Mouse (Mus musculus) limb, embryonic 11.5 days (tissue): Measurements from ENCODE around the gene Cpsf4l. TPM values are rescaled to one million over a fixed set of nuclear protein-coding genes. Genes with fewer than 3 reads are reported as not detected.
"Not testable (repeated sequence)": the region's sequence is repeated elsewhere in the genome, so short reads cannot be mapped to it uniquely, and the experiment has no call there.

Source experiments
- ATAC-seq: fragments of 200-750 bp; cut with Nextera tagmentation; 2 replicates; pipeline ENCODE4 v1.8.0; 2017; ENCODE audit warnings: low read depth; ENCODE audit not compliant: insufficient number of reproducible peaks, low FRiP score, low TSS enrichment
- DNase-seq: peaks from one replicate; pipeline ENCODE4 v3.0.0-alpha.2; 2015; ENCODE audit warnings: low spot score
- H3K27ac ChIP-seq: fragments of 300-500 bp; sonication (generic); replicated peaks from 2 replicates; pipeline ENCODE4 v1.5.1; 2014; ENCODE audit warnings: low read depth, mild to moderate bottlenecking, low read length
- H3K27me3 ChIP-seq: fragments of 300-500 bp; sonication (generic); 2 replicates; pipeline ENCODE4 v1.6.1; 2014; ENCODE audit warnings: mild to moderate bottlenecking, low read length, mixed read lengths; ENCODE audit not compliant: control insufficient read depth, insufficient read depth
- H3K36me3 ChIP-seq: fragments of 300-500 bp; sonication (generic); 2 replicates; pipeline ENCODE4 v1.6.1; 2014; ENCODE audit warnings: mild to moderate bottlenecking, low read length, moderate library complexity, mixed read lengths; ENCODE audit not compliant: control insufficient read depth, insufficient read depth
- H3K4me1 ChIP-seq: fragments of 300-500 bp; sonication (generic); 2 replicates; pipeline ENCODE4 v1.6.1; 2014; ENCODE audit warnings: low read length, mixed read lengths; ENCODE audit not compliant: control insufficient read depth, insufficient read depth
- H3K4me2 ChIP-seq: fragments of 300-500 bp; sonication (generic); 2 replicates; pipeline ENCODE4 v1.6.1; 2014; ENCODE audit warnings: low read depth, mild to moderate bottlenecking, moderate library complexity; ENCODE audit not compliant: severe bottlenecking
- H3K4me3 ChIP-seq: fragments of 300-500 bp; sonication (generic); 2 replicates; pipeline ENCODE4 v1.5.1; 2014; ENCODE audit warnings: low read depth, low read length
- H3K9ac ChIP-seq: fragments of 300-500 bp; sonication (generic); 2 replicates; pipeline ENCODE4 v1.6.1; 2014; ENCODE audit warnings: mild to moderate bottlenecking, low read length
- H3K9me3 ChIP-seq: fragments of 300-500 bp; sonication (generic); 2 replicates; pipeline ENCODE4 v1.6.1; 2016; ENCODE audit warnings: low read length; ENCODE audit not compliant: control insufficient read depth
- WGBS: fragments of 180-500 bp; shearing (Covaris S2); extraction: QIAGEN DNeasy Blood & Tissue Kit; methylation state at CpG from one replicate; pipeline ENCODE4 v1.1.7; 2014; 5-methylcytosine and 5-hydroxymethylcytosine counted together
- polyA plus RNA-seq: library from polyadenylated mRNA; unstranded; fragments of >200 nt; fragmentation: Nextera tagmentation; extraction: Ambion mirVana; gene quantifications from 2 replicates; pipeline ENCODE4 v1.2.1, GENCODE M21; 2014

Cpsf4l gene
- polyA plus RNA-seq, 1 experiment from 2014 or later: 0.51 TPM

DNA sequence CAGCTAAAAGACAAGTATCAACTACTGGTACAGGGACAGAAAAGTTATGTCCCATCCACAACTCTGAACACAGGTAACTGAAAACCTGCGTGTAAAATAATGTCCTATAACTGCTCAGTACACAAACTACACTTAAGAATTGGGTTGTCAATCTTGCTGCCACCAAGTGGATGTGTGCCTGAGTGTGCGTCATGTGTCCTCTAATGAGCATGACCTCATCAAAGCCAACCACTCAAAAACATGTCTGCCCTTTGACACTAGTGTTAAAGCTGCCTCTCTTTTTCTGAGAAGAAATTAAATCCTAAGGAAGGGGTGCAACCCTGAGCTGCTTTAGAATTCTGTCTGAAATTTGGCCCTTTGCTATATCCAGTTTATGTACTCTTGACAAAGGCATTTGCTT, 45.5 kb downstream of the Cpsf4l start:
- ATAC-seq: no peak

DNA sequence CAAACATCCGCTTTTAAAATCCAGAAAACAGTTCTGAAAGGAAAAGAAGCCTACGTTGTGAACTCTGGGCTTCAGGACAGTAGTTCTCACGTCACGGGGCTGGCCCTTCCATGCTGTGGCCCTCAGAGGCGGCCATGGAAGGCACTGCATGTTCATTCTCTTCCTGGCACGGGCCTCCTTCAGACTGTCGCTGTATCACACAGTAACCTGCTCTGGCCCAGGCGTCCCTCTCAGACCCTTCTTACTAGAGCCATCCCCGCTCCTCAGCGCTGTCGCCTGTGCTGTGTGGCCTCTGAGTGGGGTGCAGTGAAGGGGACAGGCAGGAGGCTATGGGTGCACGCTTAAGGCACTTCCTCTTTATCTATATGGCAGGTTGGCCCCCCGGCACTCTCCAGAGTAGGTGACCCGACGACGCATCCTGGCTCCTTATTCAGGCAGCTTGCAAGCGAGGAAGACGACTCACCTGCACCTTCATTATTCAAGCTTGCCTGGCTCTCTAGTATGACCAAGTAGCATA, 47.9 kb downstream of the Cpsf4l start:
- 93% methylated on average over 18 of the region's 18 CpGs for WGBS
- Histone ChIP-seq H3K9me3 (no peaks in the 10 kb centered on the region), H3K27me3 (no peaks in the 10 kb centered on the region), H3K4me3 (no peak overlapping the region), H3K27ac (no peak overlapping the region), H3K4me1 (no peaks in the 10 kb centered on the region), H3K9ac (no peak overlapping the region), H3K36me3 (peaks cover 26% of the 10 kb centered on the region), H3K4me2 (no peak overlapping the region)
- no peak for DNase-seq
- ATAC-seq: no peak

More for the DNA sequence above, 45.5 kb downstream of the Cpsf4l start:
- H3K4me2 ChIP-seq: no peak overlapping the region
- 86% methylated on average over 2 of the region's 2 CpGs for WGBS
- H3K27me3 ChIP-seq: no peaks in the 10 kb centered on the region
- no peaks in the 10 kb centered on the region for H3K4me1 ChIP-seq
- H3K36me3 ChIP-seq: peaks cover 15% of the 10 kb centered on the region
- H3K9ac ChIP-seq: no peak overlapping the region
- H3K27ac ChIP-seq: no peak overlapping the region
- DNase-seq: no peak
- no peak overlapping the region for H3K4me3 ChIP-seq
- no peaks in the 10 kb centered on the region for H3K9me3 ChIP-seq

- no peak overlapping the region for H3K27ac ChIP-seq
- peaks cover 30% of the 10 kb centered on the region for H3K36me3 ChIP-seq
- ATAC-seq: no peak
- DNase-seq: no peak
- no peaks in the 10 kb centered on the region for H3K27me3 ChIP-seq
- WGBS: 95% methylated on average over 11 of the region's 11 CpGs
- no peaks in the 10 kb centered on the region for H3K4me1 ChIP-seq
- H3K9me3 ChIP-seq: no peaks in the 10 kb centered on the region
- no peak overlapping the region for H3K9ac ChIP-seq
- H3K4me2 ChIP-seq: no peak overlapping the region
- no peak overlapping the region for H3K4me3 ChIP-seq
These were observed 48.9 kb downstream of the Cpsf4l start for GRCm38 (mm10) chr11:113660940-113661339.

- H3K36me3 ChIP-seq: peaks cover 30% of the 10 kb centered on the region
These were observed 49.6 kb downstream of the Cpsf4l start for GRCm38 (mm10) chr11:113660213-113660612.

DNA sequence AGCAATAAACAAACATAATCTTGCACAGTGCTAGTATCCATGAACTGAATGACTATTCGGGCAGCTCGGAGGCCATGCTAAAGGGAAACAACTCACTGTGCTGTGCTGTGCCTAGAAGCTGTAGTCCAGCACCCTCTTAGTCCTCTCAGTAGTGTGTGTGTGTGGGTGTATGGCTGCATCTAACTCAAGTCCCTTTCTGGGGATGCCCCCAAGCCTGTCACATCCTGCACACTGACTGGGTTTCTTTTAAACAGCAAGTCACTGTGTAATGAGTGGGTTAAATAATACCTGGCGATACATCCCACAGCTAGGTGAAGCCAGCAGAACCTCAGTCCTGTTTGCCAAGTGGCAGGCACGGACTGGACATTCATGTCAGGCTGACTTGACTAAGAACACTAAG, 51.1 kb downstream of the Cpsf4l start:
- H3K9ac ChIP-seq: no peak overlapping the region
- H3K4me1 ChIP-seq: peaks cover 13% of the 10 kb centered on the region
- H3K4me3 ChIP-seq: no peak overlapping the region
- DNase-seq (no peak), ATAC-seq (no peak)
- H3K4me2 ChIP-seq: no peak overlapping the region
- peaks cover 29% of the 10 kb centered on the region for H3K36me3 ChIP-seq
- H3K27ac ChIP-seq: no peak overlapping the region
- H3K27me3 ChIP-seq: no peaks in the 10 kb centered on the region
- H3K9me3 ChIP-seq: no peaks in the 10 kb centered on the region
- WGBS: 84% methylated on average over 4 of the region's 4 CpGs

More at GRCm38 (mm10) chr11:113660213-113660612, 49.6 kb downstream of the Cpsf4l start:
- WGBS: 91% methylated on average over 3 of the region's 3 CpGs
- not testable (repeated sequence) for DNase-seq, H3K9ac ChIP-seq, H3K4me3 ChIP-seq, H3K4me1 ChIP-seq, H3K27me3 ChIP-seq, H3K4me2 ChIP-seq, H3K27ac ChIP-seq, ATAC-seq, H3K9me3 ChIP-seq

GRCm38 (mm10) chr11:113658319-113658718, 51.5 kb downstream of the Cpsf4l start:
- Histone ChIP-seq H3K36me3 (peaks cover 33% of the 10 kb centered on the region), H3K27ac (no peak overlapping the region), H3K9me3 (no peaks in the 10 kb centered on the region), H3K4me2 (no peak overlapping the region), H3K9ac (no peak overlapping the region), H3K4me1 (peaks cover 15% of the 10 kb centered on the region), H3K27me3 (no peaks in the 10 kb centered on the region), H3K4me3 (no peak overlapping the region)
- DNase-seq (no peak), ATAC-seq (no peak)
- WGBS: 91% methylated on average over 8 of the region's 8 CpGs

GRCm38 (mm10) chr11:113657221-113657620, 52.6 kb downstream of the Cpsf4l start:
- Histone ChIP-seq H3K27ac (no peak overlapping the region), H3K36me3 (peaks cover 35% of the 10 kb centered on the region), H3K4me3 (no peak overlapping the region), H3K4me1 (peaks cover 15% of the 10 kb centered on the region), H3K9ac (no peak overlapping the region), H3K4me2 (no peak overlapping the region), H3K9me3 (no peaks in the 10 kb centered on the region), H3K27me3 (no peaks in the 10 kb centered on the region)
- DNase-seq (no peak), ATAC-seq (no peak)
- WGBS: 69% methylated on average over 4 of the region's 4 CpGs

DNA sequence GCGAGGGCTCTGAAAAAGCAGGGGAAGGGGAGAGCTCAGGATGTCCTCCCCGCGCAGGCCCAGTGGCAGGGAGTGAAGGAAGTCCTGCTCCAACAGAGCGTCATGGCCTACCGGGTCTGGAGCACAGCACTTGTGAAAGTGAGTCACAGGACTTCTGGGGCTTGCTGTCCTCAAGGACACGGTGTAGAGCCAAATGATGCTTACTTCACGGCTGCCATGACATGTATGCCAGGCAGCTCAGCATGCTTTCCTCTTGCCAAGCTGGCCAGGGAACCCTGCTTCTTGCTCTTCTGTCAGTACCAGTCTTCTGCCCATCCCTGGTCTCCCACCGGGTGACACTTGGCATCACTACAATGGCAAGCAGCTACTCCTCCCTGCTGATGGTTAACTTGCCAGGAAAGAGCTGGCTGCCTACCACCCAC, 53.3 kb downstream of the Cpsf4l start:
- H3K27ac ChIP-seq: no peak overlapping the region
- no peaks in the 10 kb centered on the region for H3K27me3 ChIP-seq
- H3K4me1 ChIP-seq: peaks cover 15% of the 10 kb centered on the region
- no peak for ATAC-seq
- no peak for DNase-seq
- H3K9ac ChIP-seq: no peak overlapping the region
- H3K9me3 ChIP-seq: no peaks in the 10 kb centered on the region
- 92% methylated on average over 8 of the region's 8 CpGs for WGBS
- H3K4me2 ChIP-seq: no peak overlapping the region
- H3K4me3 ChIP-seq: no peak overlapping the region
- peaks cover 30% of the 10 kb centered on the region for H3K36me3 ChIP-seq
